Mouse (Mus musculus) embryonic facial prominence, embryonic 11.5 days (tissue): ENCODE measurements around the gene Leng9. TPM values are rescaled to one million over a fixed set of nuclear protein-coding genes. Genes with fewer than 3 reads are reported as not detected.

ENCODE experiments used
- ATAC-seq: fragments of 200-750 bp; cut with Nextera tagmentation; replicated peaks from 2 replicates; pipeline ENCODE4 v1.8.0; 2017; ENCODE audit warnings: low read depth; ENCODE audit not compliant: insufficient number of reproducible peaks, low FRiP score, low TSS enrichment
- DNase-seq: peaks from one replicate; pipeline ENCODE4 v3.0.0-alpha.2; 2015; ENCODE audit warnings: low spot score
- H3K27ac ChIP-seq: fragments of 300-500 bp; sonication (generic); replicated peaks from 2 replicates; pipeline ENCODE4 v1.5.1; 2014; ENCODE audit warnings: mild to moderate bottlenecking, low read depth, low read length, control low read depth
- H3K27me3 ChIP-seq: fragments of 300-500 bp; sonication (generic); 2 replicates; pipeline ENCODE4 v1.6.1; 2014; ENCODE audit warnings: mild to moderate bottlenecking, low read length, moderate library complexity, mixed read lengths; ENCODE audit not compliant: control insufficient read depth, insufficient read depth
- H3K36me3 ChIP-seq: fragments of 300-500 bp; sonication (generic); replicated peaks from 2 replicates; pipeline ENCODE4 v1.6.1; 2014; ENCODE audit warnings: low read depth, mild to moderate bottlenecking, low read length, moderate library complexity, mixed read lengths; ENCODE audit not compliant: control insufficient read depth, insufficient read depth
- H3K4me1 ChIP-seq: fragments of 300-500 bp; sonication (generic); 2 replicates; pipeline ENCODE4 v1.6.1; 2014; ENCODE audit warnings: low read length, mixed read lengths; ENCODE audit not compliant: control insufficient read depth, insufficient read depth
- H3K4me2 ChIP-seq: fragments of 300-500 bp; sonication (generic); 2 replicates; pipeline ENCODE4 v1.6.1; 2014; ENCODE audit warnings: low read depth, mild to moderate bottlenecking, control low read depth, low read length, moderate library complexity
- H3K4me3 ChIP-seq: fragments of 300-500 bp; sonication (generic); 2 replicates; pipeline ENCODE4 v1.5.1; 2014; ENCODE audit warnings: low read depth, low read length, control low read depth
- H3K9ac ChIP-seq: fragments of 300-500 bp; sonication (generic); replicated peaks from 2 replicates; pipeline ENCODE4 v1.6.1; 2014; ENCODE audit warnings: mild to moderate bottlenecking, control low read depth, low read length
- H3K9me3 ChIP-seq: fragments of 300-500 bp; sonication (generic); replicated peaks from 2 replicates; pipeline ENCODE4 v1.6.1; 2016; ENCODE audit warnings: mild to moderate bottlenecking, low read length, inconsistent platforms, mixed read lengths; ENCODE audit not compliant: control insufficient read depth
- WGBS: fragments of 180-500 bp; shearing (Covaris S2); extraction: QIAGEN DNeasy Blood & Tissue Kit; methylation state at CpG from one replicate; pipeline ENCODE4 v1.1.7; 2014; 5-methylcytosine and 5-hydroxymethylcytosine counted together
- polyA plus RNA-seq: library from polyadenylated mRNA; unstranded; fragments of >200 nt; fragmentation: Nextera tagmentation; extraction: Ambion mirVana; gene quantifications from 2 replicates; pipeline ENCODE4 v1.2.1, GENCODE M21; 2014

Gene Leng9
- polyA plus RNA-seq, 1 experiment from 2014 or later = 1.9 TPM

DNA sequence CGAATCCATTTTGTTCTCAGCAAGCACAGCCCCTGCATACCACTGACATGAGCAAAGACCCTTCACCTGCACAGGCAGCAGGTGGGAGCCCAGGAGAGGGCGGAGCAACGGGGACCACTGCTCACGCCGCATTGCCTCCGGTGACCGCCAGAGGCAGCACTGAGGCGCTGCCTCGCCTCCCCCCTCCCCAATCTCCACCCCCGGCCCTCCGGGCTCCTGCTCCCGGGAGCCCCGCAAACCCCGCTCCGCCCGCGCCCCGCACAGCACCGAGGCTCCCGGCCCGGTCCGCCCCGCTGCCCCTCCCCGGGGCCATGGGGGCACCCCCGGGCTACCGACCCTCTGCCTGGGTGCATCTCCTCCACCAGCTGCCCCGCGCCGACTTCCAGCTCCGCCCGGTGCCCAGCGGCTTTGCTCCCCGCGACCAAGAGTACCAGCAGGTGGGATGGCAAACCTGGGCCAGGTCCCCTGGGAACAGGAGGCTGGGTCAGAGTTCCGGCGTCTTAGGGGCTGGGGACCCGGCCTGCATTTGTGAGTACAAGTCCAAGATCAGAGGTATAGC lies 30.8 kb downstream of the Leng9 start, which contains the start of gene Ttyh1:
TSS of gene Ttyh1 (plus strand) at position 65 of the 559 bp plus-strand sequence.
- H3K9ac ChIP-seq = peak within 1 kb of the TSS; percentile 68
- DNase-seq (peak; percentile 50), ATAC-seq (no peak)
- no peaks in the 10 kb centered on the region for H3K9me3 ChIP-seq
- H3K36me3 ChIP-seq = no peaks in the 10 kb centered on the region
- no peak within 1 kb of the TSS for H3K27ac ChIP-seq
- no peaks in the 10 kb centered on the region for H3K4me1 ChIP-seq
- H3K4me2 ChIP-seq = peak within 1 kb of the TSS; percentile 80
- H3K27me3 ChIP-seq = peaks cover 5% of the 10 kb centered on the region
- 2% methylated on average over 35 of the region's 37 CpGs for WGBS
- peak within 1 kb of the TSS; percentile 47 for H3K4me3 ChIP-seq

DNA sequence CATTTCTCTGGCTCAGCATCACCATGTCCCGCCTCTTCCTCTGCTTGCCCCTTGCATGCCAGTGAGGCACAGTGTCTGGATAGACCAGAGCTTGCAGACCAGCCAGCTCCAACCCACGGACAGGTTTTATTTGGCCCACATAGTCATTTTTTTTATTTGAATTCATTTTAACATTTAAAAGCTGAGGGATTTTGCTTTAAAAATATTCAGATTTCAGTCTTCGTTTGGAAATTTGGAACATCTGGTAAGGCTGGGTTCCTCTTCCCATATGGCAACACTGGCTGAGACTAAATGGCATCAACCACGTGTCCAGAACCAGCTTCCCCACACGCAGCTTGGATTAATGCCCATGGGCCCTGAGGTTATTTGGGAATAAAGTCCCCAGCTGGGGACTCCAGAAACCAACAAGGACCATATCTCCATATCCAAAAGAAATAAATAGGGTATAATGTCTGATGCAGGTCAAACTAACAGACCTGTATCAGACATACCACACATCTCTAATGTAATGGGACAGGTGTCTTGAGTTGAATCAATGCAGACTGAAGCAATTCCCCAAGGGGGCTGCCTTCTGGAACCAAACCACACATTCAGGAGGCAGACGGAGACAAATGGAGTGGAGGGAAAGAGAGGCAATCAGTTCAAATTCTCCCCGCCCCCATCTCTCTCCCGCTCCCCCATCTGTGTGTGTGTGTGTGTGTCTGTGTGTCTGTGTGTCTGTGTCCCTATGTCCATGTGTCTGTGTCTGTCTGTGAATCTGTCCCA lies 32.9 kb downstream of the Leng9 start:
- ATAC-seq = no peak
- 69% methylated on average over 8 of the region's 8 CpGs for WGBS

DNA sequence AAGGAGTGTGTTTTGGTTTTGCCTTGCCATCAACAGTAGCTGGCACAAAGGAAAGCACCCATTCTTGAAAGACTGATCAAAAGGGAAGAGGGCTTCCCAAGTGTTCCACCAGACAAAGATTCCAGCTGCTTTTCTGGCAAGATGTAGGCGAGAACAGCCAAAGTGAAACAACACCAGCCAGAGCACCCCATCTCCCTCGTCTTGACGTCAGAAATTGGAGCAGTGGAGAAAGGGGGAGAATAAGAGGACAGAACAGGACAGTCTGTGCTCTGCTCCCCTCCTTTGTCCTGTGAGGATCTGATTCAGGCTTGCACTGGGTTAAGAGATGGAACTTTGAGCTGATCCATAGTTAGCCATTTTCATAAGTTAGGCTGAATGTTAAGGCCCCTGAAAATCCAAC lies 38.4 kb downstream of the Leng9 start:
- Histone ChIP-seq H3K9me3 (no peaks in the 10 kb centered on the region; the same call in 1 of the 2 replicates), H3K27me3 (no peaks in the 10 kb centered on the region), H3K4me1 (no peaks in the 10 kb centered on the region), H3K36me3 (no peaks in the 10 kb centered on the region), H3K9ac (no peak overlapping the region; the same call in 1 of the 2 replicates), H3K27ac (no peak overlapping the region), H3K4me3 (no peak overlapping the region), H3K4me2 (no peak overlapping the region)
- ATAC-seq (no peak), DNase-seq (no peak)
- whole genome bisulfite sequencing = 54% methylated on average over 3 of the region's 3 CpGs

More for the DNA sequence above, 32.9 kb downstream of the Leng9 start:
- Histone ChIP-seq H3K36me3 (no peaks in the 10 kb centered on the region), H3K27ac (no peak overlapping the region), H3K9ac (no peak overlapping the region), H3K4me3 (no peak overlapping the region), H3K9me3 (no peaks in the 10 kb centered on the region), H3K4me2 (no peak overlapping the region), H3K4me1 (no peaks in the 10 kb centered on the region), H3K27me3 (peaks cover 5% of the 10 kb centered on the region)
- DNase-seq = no peak

DNA sequence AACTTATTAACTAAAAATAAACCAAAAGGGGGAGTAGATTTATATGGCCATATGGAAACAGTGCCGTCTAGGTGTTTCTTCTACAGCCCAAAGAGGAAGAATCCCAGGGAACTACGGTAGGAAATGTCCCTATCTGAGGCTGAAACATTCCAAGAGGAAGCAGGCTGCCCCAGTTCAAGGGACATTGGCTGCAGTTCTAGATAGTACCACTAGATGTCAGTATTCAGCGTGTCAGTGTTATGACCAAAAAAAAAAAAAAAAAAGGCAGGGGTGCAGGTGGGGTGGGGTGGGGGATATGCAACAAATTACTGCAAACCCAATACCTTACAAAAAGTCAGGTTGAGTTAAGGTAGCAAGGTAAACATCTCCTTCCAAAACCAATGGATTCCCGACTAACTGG lies 46.8 kb downstream of the Leng9 start:
- no peak overlapping the region for H3K27ac ChIP-seq
- no peaks in the 10 kb centered on the region for H3K27me3 ChIP-seq
- DNase-seq (peak; percentile 73), ATAC-seq (no peak)
- no peaks in the 10 kb centered on the region for H3K9me3 ChIP-seq
- H3K36me3 ChIP-seq = no peaks in the 10 kb centered on the region
- H3K4me1 ChIP-seq = no peaks in the 10 kb centered on the region
- WGBS = 20% methylated on average over 4 of the region's 4 CpGs
- H3K9ac ChIP-seq = no peak overlapping the region
- H3K4me3 ChIP-seq = no peak overlapping the region
- no peak overlapping the region for H3K4me2 ChIP-seq

DNA sequence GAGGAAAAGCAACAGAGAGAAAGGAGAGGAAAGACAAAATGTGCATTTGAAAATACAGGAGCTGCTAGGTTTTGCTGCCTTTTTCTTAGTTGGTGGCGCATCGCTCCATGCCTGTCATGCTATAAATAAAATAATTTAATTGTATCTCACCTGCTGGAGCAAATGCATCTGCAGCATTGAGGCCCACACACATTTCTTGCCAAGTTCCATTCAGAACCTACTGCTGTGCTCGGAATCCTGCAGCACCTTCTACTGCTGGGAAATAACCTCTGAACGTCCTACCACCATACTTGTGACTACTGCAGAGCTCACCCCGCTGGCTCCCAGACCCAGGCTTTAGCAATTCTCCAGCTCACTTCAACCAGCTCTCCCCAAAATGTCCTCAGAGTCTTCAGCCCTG lies 49.0 kb downstream of the Leng9 start:
- no peak for DNase-seq
- H3K27me3 ChIP-seq = no peaks in the 10 kb centered on the region
- H3K36me3 ChIP-seq = no peaks in the 10 kb centered on the region
- H3K9me3 ChIP-seq = no peaks in the 10 kb centered on the region
- no peak for ATAC-seq
- WGBS = 84% methylated on average over 5 of the region's 5 CpGs
- H3K9ac ChIP-seq = no peak overlapping the region
- no peak overlapping the region for H3K4me3 ChIP-seq
- H3K4me2 ChIP-seq = no peak overlapping the region
- no peak overlapping the region for H3K27ac ChIP-seq
- no peaks in the 10 kb centered on the region for H3K4me1 ChIP-seq

DNA sequence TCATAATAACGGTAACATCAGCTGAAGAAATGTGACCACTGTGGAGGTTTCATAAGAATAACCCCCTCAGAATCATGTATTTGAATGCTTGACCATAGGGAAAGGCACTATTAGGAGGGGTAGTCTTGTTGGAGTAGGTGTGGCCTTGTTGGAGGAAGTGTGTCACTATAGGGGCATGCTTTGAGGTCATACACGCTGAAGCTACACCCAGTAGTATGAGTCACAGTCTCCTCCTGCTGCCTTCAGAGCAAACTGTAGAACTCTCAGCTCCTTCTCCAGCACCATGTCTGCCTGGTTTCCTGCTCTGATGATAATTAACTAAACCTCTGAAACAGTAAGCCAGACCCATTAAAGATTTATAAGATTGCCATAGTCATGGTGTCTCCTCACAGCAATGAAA lies 51.3 kb downstream of the Leng9 start:
- H3K27ac ChIP-seq = no peak overlapping the region
- no peaks in the 10 kb centered on the region for H3K9me3 ChIP-seq
- no peak overlapping the region for H3K9ac ChIP-seq
- ATAC-seq (no peak), DNase-seq (no peak)
- H3K4me2 ChIP-seq = no peak overlapping the region
- no peaks in the 10 kb centered on the region for H3K36me3 ChIP-seq
- H3K4me1 ChIP-seq = no peaks in the 10 kb centered on the region
- no peak overlapping the region for H3K4me3 ChIP-seq
- H3K27me3 ChIP-seq = no peaks in the 10 kb centered on the region
- 81% methylated on average over 2 of the region's 2 CpGs for WGBS

DNA sequence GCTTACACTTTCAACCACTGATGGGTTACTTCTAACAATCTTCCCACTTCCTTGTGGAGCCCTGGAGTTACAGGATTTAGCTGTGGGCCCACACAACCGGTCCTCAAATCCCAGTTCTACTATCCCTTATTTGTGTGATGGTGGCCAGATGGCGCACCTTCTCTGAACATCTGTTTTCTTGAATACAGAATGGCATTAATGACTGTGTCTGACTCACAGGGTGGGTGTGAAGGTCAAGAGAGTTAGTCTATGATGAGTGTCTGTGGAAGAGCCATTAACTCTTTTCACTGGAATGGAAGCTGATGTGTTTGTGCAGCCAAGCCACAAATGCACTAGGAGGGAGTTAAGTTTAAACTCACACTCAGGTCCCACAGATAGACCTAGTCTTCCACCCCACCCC lies 51.9 kb downstream of the Leng9 start:
- 76% methylated on average over 2 of the region's 2 CpGs for WGBS
- Histone ChIP-seq H3K4me3 (no peak overlapping the region), H3K4me1 (no peaks in the 10 kb centered on the region), H3K4me2 (no peak overlapping the region), H3K9ac (no peak overlapping the region), H3K36me3 (no peaks in the 10 kb centered on the region), H3K9me3 (no peaks in the 10 kb centered on the region), H3K27ac (no peak overlapping the region), H3K27me3 (no peaks in the 10 kb centered on the region)
- no peak for ATAC-seq
- DNase-seq = no peak
